Mouse (Mus musculus): ENCODE results near the gene Wscd1.

The Wscd1 gene

GRCm38 (mm10) chr11:71769744-71770143 lies 20.0 kb downstream of the Wscd1 start:
- DNase-seq (ENCODE audit: low read depth, low spot score): no peak

- no peak for DNase-seq (ENCODE audit: low read depth, low spot score)
These were observed 20.8 kb downstream of the Wscd1 start for GRCm38 (mm10) chr11:71770479-71770878.

GRCm38 (mm10) chr11:71771074-71771473 lies 21.4 kb downstream of the Wscd1 start:
- DNase-seq (ENCODE audit: low read depth, low spot score): no peak

- no peak for DNase-seq (ENCODE audit: low read depth, low spot score)
These were observed 22.3 kb downstream of the Wscd1 start for GRCm38 (mm10) chr11:71772056-71772455.

GRCm38 (mm10) chr11:71772802-71773201 lies 23.1 kb downstream of the Wscd1 start:
- no peak for DNase-seq (ENCODE audit: low read depth, low spot score)

- peak; percentile 33 for DNase-seq (ENCODE audit: low read depth, low spot score)
These were observed 24.5 kb downstream of the Wscd1 start for GRCm38 (mm10) chr11:71773986-71774767.

GRCm38 (mm10) chr11:71775056-71775455 lies 25.3 kb downstream of the Wscd1 start:
- DNase-seq (ENCODE audit: low read depth, low spot score): no peak

GRCm38 (mm10) chr11:71779642-71780041 lies 29.9 kb downstream of the Wscd1 start:
- DNase-seq (ENCODE audit: low read depth, low spot score): no peak

- no peak for DNase-seq (ENCODE audit: low read depth, low spot score)
These were observed 32.1 kb downstream of the Wscd1 start for GRCm38 (mm10) chr11:71781737-71782354.

GRCm38 (mm10) chr11:71785499-71785898 lies 35.8 kb downstream of the Wscd1 start:
- DNase-seq (ENCODE audit: low read depth, low spot score): no peak

GRCm38 (mm10) chr11:71788209-71788608 lies 38.5 kb downstream of the Wscd1 start:
- no peak for DNase-seq (ENCODE audit: low read depth, low spot score)

GRCm38 (mm10) chr11:71790227-71790626 lies 40.5 kb downstream of the Wscd1 start:
- DNase-seq (ENCODE audit: low read depth, low spot score): peak; percentile 7

GRCm38 (mm10) chr11:71799206-71799605 lies 49.5 kb downstream of the Wscd1 start:
- no peak for DNase-seq (ENCODE audit: low read depth, low spot score)

- DNase-seq (ENCODE audit: low read depth, low spot score): no peak
These were observed 58.8 kb downstream of the Wscd1 start for GRCm38 (mm10) chr11:71808521-71808920.

GRCm38 (mm10) chr11:71811828-71812227 lies 62.1 kb downstream of the Wscd1 start:
- DNase-seq (ENCODE audit: low read depth, low spot score): no peak

GRCm38 (mm10) chr11:71812921-71813320 lies 63.2 kb downstream of the Wscd1 start:
- DNase-seq (ENCODE audit: low read depth, low spot score): no peak

GRCm38 (mm10) chr11:71814511-71814910 lies 64.8 kb downstream of the Wscd1 start:
- no peak for DNase-seq (ENCODE audit: low read depth, low spot score)

- no peak for DNase-seq (ENCODE audit: low read depth, low spot score)
These were observed 65.6 kb downstream of the Wscd1 start for GRCm38 (mm10) chr11:71815326-71815725.

- DNase-seq (ENCODE audit: low read depth, low spot score): no peak
These were observed 67.2 kb downstream of the Wscd1 start for GRCm38 (mm10) chr11:71816918-71817317.

GRCm38 (mm10) chr11:71817341-71817740 lies 67.6 kb downstream of the Wscd1 start:
- no peak for DNase-seq (ENCODE audit: low read depth, low spot score)

GRCm38 (mm10) chr11:71818111-71818510 lies 68.4 kb downstream of the Wscd1 start:
- DNase-seq (ENCODE audit: low read depth, low spot score): no peak

- no peak for DNase-seq (ENCODE audit: low read depth, low spot score)
These were observed 70.2 kb downstream of the Wscd1 start for GRCm38 (mm10) chr11:71819901-71820300.

GRCm38 (mm10) chr11:71820847-71821246 lies 71.1 kb downstream of the Wscd1 start:
- peak; percentile 37 for DNase-seq (ENCODE audit: low read depth, low spot score)
